Mouse (Mus musculus) bone marrow, adult 2 months (tissue): ENCODE data around the gene Tcf20.

Experiments used
- CTCF ChIP-seq: fragments of 200-500 bp; IDR thresholded peaks from 2 replicates; pipeline ENCODE4 v1.5.1; 2011; ENCODE audit warnings: low read length, control low read depth; ENCODE audit not compliant: control insufficient read depth, insufficient read depth
- POLR2A ChIP-seq: fragments of 200-500 bp; IDR thresholded peaks from 2 replicates; pipeline ENCODE4 v1.6.1; 2011; ENCODE audit warnings: low read depth, mild to moderate bottlenecking, control low read depth, low read length, borderline replicate concordance; ENCODE audit not compliant: control insufficient read depth

DNA sequence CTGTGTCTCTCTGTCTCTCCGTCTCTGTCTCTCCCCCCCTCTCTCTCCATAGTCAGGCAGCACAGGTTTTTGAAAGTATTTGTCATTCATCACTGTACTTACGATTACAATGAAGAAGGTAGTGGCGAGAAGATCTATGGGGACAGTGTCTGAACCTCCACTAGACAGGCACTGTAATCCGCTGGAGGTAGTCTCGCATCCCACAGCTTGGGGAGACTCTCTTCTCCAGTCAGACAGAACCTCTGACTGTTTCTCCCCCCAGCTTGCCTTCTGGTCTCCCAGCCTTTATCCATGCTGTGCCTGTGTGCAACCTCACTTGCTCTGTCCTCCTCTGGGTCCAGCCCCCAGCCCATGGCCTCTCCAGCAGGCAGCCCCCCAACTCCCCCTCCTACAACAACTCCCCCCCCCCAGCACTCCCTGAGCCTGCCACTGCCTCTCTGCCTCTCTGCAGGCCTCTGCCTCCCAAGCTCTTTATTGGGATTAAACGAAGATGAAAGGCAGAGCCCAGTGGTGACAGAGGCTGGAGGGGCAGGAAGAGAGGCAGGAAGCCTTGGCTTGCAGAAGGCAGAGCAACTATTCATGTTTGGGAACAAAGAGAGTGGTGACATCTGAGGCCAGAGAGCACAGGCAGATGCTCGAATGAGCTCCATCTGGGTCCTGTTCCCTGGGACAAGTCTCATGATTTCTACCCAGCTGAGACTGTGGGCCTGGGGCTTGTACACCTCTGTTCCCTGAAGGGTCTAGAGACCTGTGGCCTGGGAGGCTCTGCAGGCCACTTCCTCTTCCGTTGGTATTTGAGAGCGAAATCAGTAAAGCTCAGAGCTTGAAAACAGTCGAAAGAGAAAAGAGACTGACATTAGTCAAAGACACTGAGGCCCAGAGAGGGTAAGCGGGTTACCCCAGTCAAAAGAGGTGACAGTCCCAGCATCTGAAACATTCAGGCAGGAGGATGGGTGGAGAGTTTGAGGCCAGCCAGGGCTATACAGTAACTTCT is 42.4 kb upstream of the Tcf20 start:
- no peak for TF ChIP-seq CTCF
- no peak for TF ChIP-seq POLR2A
